10 mouse cellular contexts compared by ENCODE assay signal in genomic region chr15:25117980-25118379, GRCm38 (mm10).
DNase-seq lines count a peak whose midpoint lies in the region; TF ChIP-seq lines count a peak whose summit lies in the region.
"Had no signal": no experiment of that assay in that cellular context is flagged by ENCODE, and none has a peak within 500 bp of the region (broad histone marks: within the 10 kb centered on the region; RNA-seq: fewer than 3 reads in every experiment).

No protein-coding gene starts in this region.

- intact Hi-C loops in heart, postnatal 10 days (cut with DNase I): no loop called here
- intact Hi-C loops in left cerebral cortex, postnatal 14 days (cut with DNase I): no loop called here

- no peaks in the 10 kb centered on the region for H3K27me3 ChIP-seq in heart, embryonic 10.5 days (ENCODE audit: insufficient read depth, poor library complexity, severe bottlenecking)
- no peaks in the 10 kb centered on the region for H3K27me3 ChIP-seq in thymus, adult 2 months (ENCODE audit: control insufficient read depth, insufficient read depth, low read length)
- H3K27me3 ChIP-seq: embryonic facial prominence, embryonic 15.5 days; liver, embryonic 15.5 days had no signal

- peak; percentile 35 to 56 for DNase-seq in heart, postnatal 10 days
- no peak for DNase-seq in heart, embryonic 10.5 days (ENCODE audit: low spot score)
- DNase-seq in thymus, postnatal 14 days: peak; percentile 4
- no peak for DNase-seq in thymus, adult 2 months
- DNase-seq in forelimb bud, embryonic 11.5 days (ENCODE audit: low read depth, low spot score): peak; percentile 82
- DNase-seq in retina, postnatal 1 day: peak; percentile 68
- DNase-seq in adrenal gland, postnatal 25 days: no peak
- DNase-seq in left cerebral cortex, postnatal 14 days (ENCODE audit: low spot score in 2 of 2): no peak

- H3K4me1 ChIP-seq in heart, embryonic 10.5 days: no peaks in the 10 kb centered on the region
- H3K4me1 ChIP-seq in thymus, adult 2 months (replicated peaks; ENCODE audit: control insufficient read depth, insufficient read depth, low read length): no peaks in the 10 kb centered on the region
- H3K4me1 ChIP-seq: embryonic facial prominence, embryonic 15.5 days; liver, embryonic 15.5 days had no signal

- no peak for TF ChIP-seq CTCF in thymus, adult 2 months (IDR thresholded peaks at IDR 0.05; ENCODE audit: borderline replicate concordance, control insufficient read depth, extremely low read depth, insufficient read depth, low read length, poor library complexity)

- WGBS in heart, embryonic 10.5 days: 39% methylated on average over 3 of the region's 3 CpGs
- WGBS in thymus, adult 2 months: 47% methylated on average over 3 of the region's 3 CpGs

- H3K4me3 ChIP-seq in heart, embryonic 10.5 days: no peak overlapping the region
- no peak overlapping the region for H3K4me3 ChIP-seq in thymus, adult 2 months (ENCODE audit: control insufficient read depth, insufficient read depth, low read length)
- H3K4me3 ChIP-seq: embryonic facial prominence, embryonic 15.5 days; liver, embryonic 15.5 days had no signal

- no peak for TF ChIP-seq POLR2A in thymus, adult 2 months (IDR thresholded peaks at IDR 0.05; ENCODE audit: control insufficient read depth, extremely low read depth, insufficient read depth, low read length, poor library complexity)

- no peak overlapping the region for H3K27ac ChIP-seq in heart, embryonic 10.5 days
- no peak overlapping the region for H3K27ac ChIP-seq in thymus, adult 2 months (ENCODE audit: control insufficient read depth, insufficient read depth, low read length)
- H3K27ac ChIP-seq: embryonic facial prominence, embryonic 15.5 days; liver, embryonic 15.5 days had no signal

- H3K36me3 ChIP-seq in heart, embryonic 10.5 days: no peaks in the 10 kb centered on the region
- H3K36me3 ChIP-seq in thymus, adult 2 months (ENCODE audit: control insufficient read depth, insufficient read depth, low read length): no peaks in the 10 kb centered on the region
- H3K36me3 ChIP-seq: embryonic facial prominence, embryonic 15.5 days; liver, embryonic 15.5 days had no signal

- H3K9me3 ChIP-seq in heart, embryonic 10.5 days: no peaks in the 10 kb centered on the region
- H3K9me3 ChIP-seq: embryonic facial prominence, embryonic 15.5 days; liver, embryonic 15.5 days had no signal

Comparison
In these comparisons a context has a peak if more than half of its experiments do, and no peak if none do; other contexts are left out.
1. DNase-seq: peak in heart, postnatal 10 days (2 of 2), thymus, postnatal 14 days (single experiment), forelimb bud, embryonic 11.5 days (single experiment) and retina, postnatal 1 day (single experiment); none in heart, embryonic 10.5 days (single experiment), thymus, adult 2 months (single experiment), adrenal gland, postnatal 25 days (single experiment) and left cerebral cortex, postnatal 14 days (0 of 2).